Mouse (Mus musculus): ENCODE data around the gene Ksr1. TPM values are rescaled to one million over a fixed set of nuclear protein-coding genes. Genes with fewer than 3 reads are reported as not detected.

The Ksr1 gene
- polyA plus RNA-seq, 1 experiment from 2014 or later = 4.6 TPM

GRCm38 (mm10) chr11:78973381-78974150 is 172.6 kb downstream of the Ksr1 start:
- H3K36me3 ChIP-seq = no peaks in the 10 kb centered on the region
- H3K9me3 ChIP-seq = no peaks in the 10 kb centered on the region
- WGBS = 55% methylated on average over 17 of the region's 17 CpGs
- H3K27me3 ChIP-seq = no peaks in the 10 kb centered on the region
- H3K4me2 ChIP-seq = peak overlapping the region; percentile 36
- no peak overlapping the region for H3K9ac ChIP-seq
- H3K27ac ChIP-seq (replicated peaks) = peak overlapping the region; percentile 79
- ATAC-seq (ENCODE audit: low read depth) = peak; percentile 85
- H3K4me1 ChIP-seq (replicated peaks) = peaks cover 16% of the 10 kb centered on the region
- 0 out of 2 replicates have a peak overlapping the region, but pooled peaks have one; percentile 6 for H3K4me3 ChIP-seq

- Histone ChIP-seq H3K9me3 (no peaks in the 10 kb centered on the region), H3K4me2 (peak overlapping the region; percentile 36), H3K27me3 (no peaks in the 10 kb centered on the region), H3K27ac (replicated peaks) (peak overlapping the region; percentile 79), H3K36me3 (no peaks in the 10 kb centered on the region), H3K9ac (no peak overlapping the region), H3K4me1 (replicated peaks) (peaks cover 16% of the 10 kb centered on the region), H3K4me3 (0 out of 2 replicates have a peak overlapping the region, but pooled peaks have one; percentile 6)
- no peak for ATAC-seq (ENCODE audit: low read depth)
- WGBS = 50% methylated on average over 8 of the region's 8 CpGs
These were observed 173.3 kb downstream of the Ksr1 start for GRCm38 (mm10) chr11:78972811-78973351.

- ATAC-seq (ENCODE audit: low read depth) = no peak
- Histone ChIP-seq H3K27me3 (no peaks in the 10 kb centered on the region), H3K4me3 (no peak overlapping the region), H3K4me2 (no peak overlapping the region), H3K27ac (replicated peaks) (no peak overlapping the region), H3K36me3 (no peaks in the 10 kb centered on the region), H3K9ac (no peak overlapping the region), H3K9me3 (no peaks in the 10 kb centered on the region), H3K4me1 (replicated peaks) (peaks cover 16% of the 10 kb centered on the region)
- WGBS = 26% methylated on average over 6 of the region's 6 CpGs
These were observed 173.9 kb downstream of the Ksr1 start for GRCm38 (mm10) chr11:78972328-78972727.

GRCm38 (mm10) chr11:78971746-78972145 is 174.5 kb downstream of the Ksr1 start:
- Histone ChIP-seq H3K9ac (no peak overlapping the region), H3K4me3 (no peak overlapping the region), H3K4me1 (replicated peaks) (peaks cover 16% of the 10 kb centered on the region), H3K4me2 (no peak overlapping the region), H3K9me3 (no peaks in the 10 kb centered on the region), H3K27ac (replicated peaks) (no peak overlapping the region), H3K27me3 (no peaks in the 10 kb centered on the region), H3K36me3 (no peaks in the 10 kb centered on the region)
- no peak for ATAC-seq (ENCODE audit: low read depth)
- WGBS = 86% methylated on average over 3 of the region's 3 CpGs

- no peaks in the 10 kb centered on the region for H3K27me3 ChIP-seq
- no peak for ATAC-seq (ENCODE audit: low read depth)
These were observed 175.1 kb downstream of the Ksr1 start for GRCm38 (mm10) chr11:78971096-78971495.

GRCm38 (mm10) chr11:78968121-78968520 is 178.1 kb downstream of the Ksr1 start:
- WGBS = 91% methylated on average over 4 of the region's 4 CpGs
- ATAC-seq (ENCODE audit: low read depth) = no peak
- Histone ChIP-seq H3K9me3 (no peaks in the 10 kb centered on the region), H3K4me1 (replicated peaks) (peaks cover 9% of the 10 kb centered on the region), H3K4me2 (no peak overlapping the region), H3K4me3 (no peak overlapping the region), H3K27me3 (no peaks in the 10 kb centered on the region), H3K9ac (no peak overlapping the region), H3K27ac (replicated peaks) (no peak overlapping the region), H3K36me3 (no peaks in the 10 kb centered on the region)

More at GRCm38 (mm10) chr11:78971096-78971495, 175.1 kb downstream of the Ksr1 start:
- no peaks in the 10 kb centered on the region for H3K36me3 ChIP-seq
- H3K9ac ChIP-seq = no peak overlapping the region
- no peaks in the 10 kb centered on the region for H3K9me3 ChIP-seq
- no peak overlapping the region for H3K27ac ChIP-seq (replicated peaks)
- H3K4me1 ChIP-seq (replicated peaks) = peaks cover 16% of the 10 kb centered on the region
- no peak overlapping the region for H3K4me2 ChIP-seq
- no peak overlapping the region for H3K4me3 ChIP-seq
- 88% methylated on average over 8 of the region's 8 CpGs for WGBS

GRCm38 (mm10) chr11:78967371-78967770 is 178.8 kb downstream of the Ksr1 start:
- no peaks in the 10 kb centered on the region for H3K27me3 ChIP-seq
- no peak overlapping the region for H3K4me3 ChIP-seq
- no peak for ATAC-seq (ENCODE audit: low read depth)
- peaks cover 2% of the 10 kb centered on the region for H3K4me1 ChIP-seq (replicated peaks)
- no peak overlapping the region for H3K4me2 ChIP-seq
- H3K36me3 ChIP-seq = no peaks in the 10 kb centered on the region
- 26% methylated on average over 4 of the region's 4 CpGs for WGBS
- H3K27ac ChIP-seq (replicated peaks) = no peak overlapping the region
- no peak overlapping the region for H3K9ac ChIP-seq
- H3K9me3 ChIP-seq = no peaks in the 10 kb centered on the region

Other genes with a start within 250 kb of the Ksr1 start
- gene Nos2, start 225.6 kb downstream of the Ksr1 start, polyA plus RNA-seq (2015; fragmentation: Nextera tagmentation; extraction: Ambion mirVana) = 1.1 TPM in 2 replicates
- 13.7 and 17.4 TPM in 2 replicates for gene Lgals9, start 161.5 kb downstream of the Ksr1 start, polyA plus RNA-seq (2015; fragmentation: Nextera tagmentation; extraction: Ambion mirVana)
- gene Wsb1, start 108.3 kb upstream of the Ksr1 start, polyA plus RNA-seq (2015; fragmentation: Nextera tagmentation; extraction: Ambion mirVana) = 492 and 532 TPM in 2 replicates
- not detected in 2 replicates for gene Gm9964, start 150.5 kb upstream of the Ksr1 start, polyA plus RNA-seq (2015; fragmentation: Nextera tagmentation; extraction: Ambion mirVana)
- 6.1 and 6.8 TPM in 2 replicates for gene Nf1, start 193.3 kb upstream of the Ksr1 start, polyA plus RNA-seq (2015; fragmentation: Nextera tagmentation; extraction: Ambion mirVana)

All from neural tube, embryonic 13.5 days (tissue).